Mouse (Mus musculus): ENCODE measurements at regions not wholly inside any gene's neighbourhood (a gene's known extent, or its start where the extent isn't known, plus 50 kb on each side); places are given as distances from the start of the nearest gene placed in this dataset.

- TF ChIP-seq POLR2A (IDR thresholded peaks at IDR 0.05; ENCODE audit: control insufficient read depth in 1 of 2, insufficient read depth in 1 of 2, low read depth in 1 of 2, low read length in 2 of 2, poor library complexity in 1 of 2) (no peak), CTCF (IDR thresholded peaks at IDR 0.05 in 2 of 3, conservative IDR thresholded peaks at IDR 0.05 in 1 of 3; ENCODE audit: control insufficient read depth in 1 of 3, insufficient read depth in 1 of 3, low read depth in 2 of 3, low read length in 3 of 3, poor library complexity in 1 of 3, severe bottlenecking in 1 of 3) (no peak), SMC3 (IDR thresholded peaks at IDR 0.05; ENCODE audit: low read depth, low read length) (no peak), TCF12 (IDR thresholded peaks at IDR 0.05; ENCODE audit: low read depth, low read length) (no peak), NELFE (IDR thresholded peaks at IDR 0.05; ENCODE audit: low read depth, low read length) (no peak), HCFC1 (IDR thresholded peaks at IDR 0.05; ENCODE audit: low read depth, low read length) (no peak), ZKSCAN1 (IDR thresholded peaks at IDR 0.05; ENCODE audit: low read depth, low read length) (no peak), EP300 (IDR thresholded peaks at IDR 0.05; ENCODE audit: low read depth in 1 of 2, low read length in 2 of 2) (no peak), SIN3A (IDR thresholded peaks at IDR 0.05; ENCODE audit: low read length) (no peak)
These were observed 258.9 kb upstream of the Tmpo start for GRCm38 (mm10) chr10:91440051-91440450.
